Comparison of ENCODE assay signal across 9 mouse cellular contexts in genomic region chr6:66928972-66929645, GRCm38 (mm10). TPM values are rescaled to one million over a fixed set of nuclear protein-coding genes. Genes with fewer than 3 reads are reported as not detected.
DNase-seq lines count a peak whose midpoint lies in the region; ATAC-seq and TF ChIP-seq lines count a peak whose summit lies in the region.
"Had no signal": no experiment of that assay in that cellular context is flagged by ENCODE, and none has a peak within 500 bp of the region (broad histone marks: within the 10 kb centered on the region; RNA-seq: fewer than 3 reads in every experiment).

No protein-coding gene starts in this region.

- no peak for TF ChIP-seq CTCF in CH12.LX (conservative IDR thresholded peaks at IDR 0.05 in 1 of 2, IDR thresholded peaks at IDR 0.05 in 1 of 2; ENCODE audit: low read depth in 2 of 2, low read length in 2 of 2)

- no peak for TF ChIP-seq RAD21 in CH12.LX (IDR thresholded peaks at IDR 0.05; ENCODE audit: low read depth, low read length)

- H3K4me3 ChIP-seq in kidney, embryonic 14.5 days (ENCODE audit: low read length): no peak overlapping the region
- no peak overlapping the region for H3K4me3 ChIP-seq in CH12.LX (replicated peaks in 1 of 3; ENCODE audit: low read depth in 2 of 3, low read length in 2 of 3, poor library complexity in 1 of 3)
- H3K4me3 ChIP-seq in limb, embryonic 10.5 days: no peak overlapping the region
- H3K4me3 ChIP-seq: limb, embryonic 12.5 days had no signal

- no peak for TF ChIP-seq POLR2A in CH12.LX (IDR thresholded peaks at IDR 0.05; ENCODE audit: low read depth, low read length)

- H3K79me2 ChIP-seq in CH12.LX (replicated peaks; ENCODE audit: control insufficient read depth, extremely low read depth, insufficient read depth, poor library complexity, severe bottlenecking): no peaks in the 10 kb centered on the region

- 70% methylated on average over 2 of the region's 2 CpGs for WGBS in kidney, embryonic 14.5 days
- 85% methylated on average over 2 of the region's 2 CpGs for WGBS in limb, embryonic 10.5 days

- no peak overlapping the region for H3K4me2 ChIP-seq in kidney, embryonic 14.5 days (replicated peaks; ENCODE audit: low read depth, low read length)
- no peak overlapping the region; the same call in 1 of the 2 replicates for H3K4me2 ChIP-seq in CH12.LX (ENCODE audit: insufficient read depth, low read depth, poor library complexity, severe bottlenecking)
- H3K4me2 ChIP-seq: limb, embryonic 12.5 days had no signal

- peaks cover 14% of the 10 kb centered on the region; the same call in 1 of the 2 replicates for H3K4me1 ChIP-seq in kidney, embryonic 14.5 days (ENCODE audit: control insufficient read depth, insufficient read depth, low read length)
- H3K4me1 ChIP-seq in CH12.LX (ENCODE audit: control insufficient read depth in 1 of 2, insufficient read depth in 2 of 2): peaks cover 2 to 25% of the 10 kb centered on the region in 2 experiments; a peak in 2 of 4 replicates
- peaks cover 42% of the 10 kb centered on the region for H3K4me1 ChIP-seq in limb, embryonic 10.5 days

- dilution Hi-C loops in CH12.LX (cut with MboI; ENCODE audit: extremely low pct_ligation_motif_present, extremely low pct_unique_long_range_greater_than_20kb, low sequenced_read_pairs): no loop called here

- no peaks in the 10 kb centered on the region for H3K9me3 ChIP-seq in kidney, embryonic 14.5 days (ENCODE audit: control insufficient read depth, low read length)
- H3K9me3 ChIP-seq in CH12.LX (replicated peaks; ENCODE audit: low read length): no peaks in the 10 kb centered on the region
- H3K9me3 ChIP-seq in limb, embryonic 10.5 days (replicated peaks): no peaks in the 10 kb centered on the region
- H3K9me3 ChIP-seq: limb, embryonic 12.5 days had no signal

- H3K9ac ChIP-seq in kidney, embryonic 14.5 days (ENCODE audit: low read depth, low read length): no peak overlapping the region
- H3K9ac ChIP-seq in CH12.LX (ENCODE audit: insufficient read depth, low read depth): no peak overlapping the region
- H3K9ac ChIP-seq: limb, embryonic 12.5 days had no signal

- no peaks in the 10 kb centered on the region for H3K36me3 ChIP-seq in kidney, embryonic 14.5 days (ENCODE audit: control insufficient read depth, insufficient read depth, low read length)
- no peaks in the 10 kb centered on the region for H3K36me3 ChIP-seq in CH12.LX (replicated peaks in 1 of 2; ENCODE audit: control insufficient read depth in 1 of 2, insufficient read depth in 1 of 2, low read length in 1 of 2)
- no peaks in the 10 kb centered on the region for H3K36me3 ChIP-seq in limb, embryonic 10.5 days
- H3K36me3 ChIP-seq: limb, embryonic 12.5 days had no signal

- ATAC-seq in kidney, embryonic 14.5 days (ENCODE audit: low FRiP score, low TSS enrichment): peak; percentile 13; the same call in 1 of the 2 replicates

- in situ Hi-C loops in CH12.LX (cut with MboI; ENCODE audit: low pct_ligation_motif_present, low pct_unique_long_range_greater_than_20kb, low sequenced_read_pairs): no loop called here

- TF ChIP-seq EP300 in CH12.LX (IDR thresholded peaks at IDR 0.05; ENCODE audit: low read length): no peak

- no peaks in the 10 kb centered on the region for H3K27me3 ChIP-seq in kidney, embryonic 14.5 days (ENCODE audit: control insufficient read depth, insufficient read depth, low read length)
- H3K27me3 ChIP-seq in CH12.LX (replicated peaks): no peaks in the 10 kb centered on the region
- no peaks in the 10 kb centered on the region for H3K27me3 ChIP-seq in limb, embryonic 10.5 days (ENCODE audit: low read depth, poor library complexity, severe bottlenecking)
- H3K27me3 ChIP-seq: limb, embryonic 12.5 days had no signal

- no peak overlapping the region for H3K27ac ChIP-seq in kidney, embryonic 14.5 days (ENCODE audit: low read depth, low read length)
- H3K27ac ChIP-seq in CH12.LX (ENCODE audit: insufficient read depth, low read depth): no peak overlapping the region
- no peak overlapping the region for H3K27ac ChIP-seq in limb, embryonic 10.5 days
- H3K27ac ChIP-seq: limb, embryonic 12.5 days had no signal

- DNase-seq in kidney, postnatal 4 days: no peak
- peak; percentile 53 for DNase-seq in 3T3-L1 (ENCODE audit: low read depth, low spot score)
- no peak for DNase-seq in CH12.LX (ENCODE audit: extremely low read depth)
- peak; percentile 30 for DNase-seq in limb, embryonic 10.5 days (ENCODE audit: low spot score)
- no peak for DNase-seq in ovary, adult 18-20 months (ENCODE audit: low spot score)
- DNase-seq in frontal cortex, postnatal 10 days (ENCODE audit: low spot score in 2 of 2): no peak
- DNase-seq: cerebellum, adult 9-11 months had no signal

TF ChIP-seq in CH12.LX, 34 proteins besides CTCF, POLR2A, EP300 and RAD21:
- TF ChIP-seq ZNF384 (IDR thresholded peaks at IDR 0.05; ENCODE audit: low read depth, low read length) (peak; percentile 71), NELFE (IDR thresholded peaks at IDR 0.05; ENCODE audit: low read depth, low read length) (no peak), GABPA (IDR thresholded peaks at IDR 0.05; ENCODE audit: insufficient replicate concordance, low read depth, low read length) (no peak)
TF ChIP-seq in CH12.LX: peak in this region for 1.

RNA-seq across cellular contexts. Expression of gene Gng12, which starts 32.9 kb away (rescaled TPM):
- polyA plus RNA-seq in kidney, embryonic 14.5 days (2014; fragmentation: Nextera tagmentation; extraction: Ambion mirVana): 76.6 and 108 TPM in 2 replicates
- total RNA-seq in CH12.LX (2012; rRNA removed) (3.4 and 3.9 TPM in 2 replicates), CH12.LX (2014; rRNA removed) (11.0 and 12.2 TPM in 2 replicates)
- 20.8 and 23.1 TPM in 2 replicates for polyA plus RNA-seq in CH12.LX (2012; ENCODE audit: insufficient read length, low read depth)
- polyA plus RNA-seq in limb, embryonic 10.5 days (2016; fragmentation: Nextera tagmentation; extraction: Ambion mirVana): 61.2 and 73.9 TPM in 2 replicates

Comparison
In these comparisons a context has a peak if more than half of its experiments do, and no peak if none do; other contexts are left out.
1. DNase-seq: peak in 3T3-L1 (single experiment) and limb, embryonic 10.5 days (single experiment); none in kidney, postnatal 4 days (0 of 2), CH12.LX (single experiment), ovary, adult 18-20 months (single experiment) and frontal cortex, postnatal 10 days (0 of 2).